Mouse (Mus musculus) erythroblast, embryonic 14.5 days (primary cell): ENCODE results near the gene Abhd10.

ENCODE experiments used
- GATA1 ChIP-seq: IDR thresholded peaks from 2 replicates; pipeline ENCODE4 v1.6.1; 2012; ENCODE audit warnings: low read length, inconsistent platforms, mixed read lengths
- TAL1 ChIP-seq: IDR thresholded peaks from 3 replicates; pipeline ENCODE4 v1.6.1; 2012; ENCODE audit warnings: low read length, inconsistent platforms, mixed read lengths

DNA sequence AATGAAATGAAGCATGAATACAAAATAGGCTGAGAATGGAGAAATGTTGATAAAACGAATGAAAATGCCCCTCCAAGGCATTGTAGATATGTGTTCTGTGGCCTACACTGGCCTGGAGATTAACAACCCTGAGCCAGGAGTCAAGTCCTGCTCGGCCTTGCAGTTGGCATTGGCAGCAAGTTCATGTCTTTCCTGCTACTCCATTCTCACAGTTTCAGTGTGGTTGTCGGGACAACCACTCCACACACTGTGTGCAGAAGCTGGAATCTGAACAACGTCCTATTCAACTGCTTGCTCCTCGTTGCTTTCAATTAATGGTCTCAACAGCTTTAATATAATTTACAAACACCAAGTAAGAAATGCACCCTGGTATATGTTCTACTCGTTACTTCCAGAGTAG lies 44.8 kb downstream of the Abhd10 start:
- TF ChIP-seq GATA1: no peak
- TF ChIP-seq TAL1: no peak
